Mouse (Mus musculus): ENCODE results near the gene Mbd3. TPM values are rescaled to one million over a fixed set of nuclear protein-coding genes. Genes with fewer than 3 reads are reported as not detected.

Mbd3 gene
- 124 TPM for polyA plus RNA-seq (2017; shearing (Covaris generic))

DNA sequence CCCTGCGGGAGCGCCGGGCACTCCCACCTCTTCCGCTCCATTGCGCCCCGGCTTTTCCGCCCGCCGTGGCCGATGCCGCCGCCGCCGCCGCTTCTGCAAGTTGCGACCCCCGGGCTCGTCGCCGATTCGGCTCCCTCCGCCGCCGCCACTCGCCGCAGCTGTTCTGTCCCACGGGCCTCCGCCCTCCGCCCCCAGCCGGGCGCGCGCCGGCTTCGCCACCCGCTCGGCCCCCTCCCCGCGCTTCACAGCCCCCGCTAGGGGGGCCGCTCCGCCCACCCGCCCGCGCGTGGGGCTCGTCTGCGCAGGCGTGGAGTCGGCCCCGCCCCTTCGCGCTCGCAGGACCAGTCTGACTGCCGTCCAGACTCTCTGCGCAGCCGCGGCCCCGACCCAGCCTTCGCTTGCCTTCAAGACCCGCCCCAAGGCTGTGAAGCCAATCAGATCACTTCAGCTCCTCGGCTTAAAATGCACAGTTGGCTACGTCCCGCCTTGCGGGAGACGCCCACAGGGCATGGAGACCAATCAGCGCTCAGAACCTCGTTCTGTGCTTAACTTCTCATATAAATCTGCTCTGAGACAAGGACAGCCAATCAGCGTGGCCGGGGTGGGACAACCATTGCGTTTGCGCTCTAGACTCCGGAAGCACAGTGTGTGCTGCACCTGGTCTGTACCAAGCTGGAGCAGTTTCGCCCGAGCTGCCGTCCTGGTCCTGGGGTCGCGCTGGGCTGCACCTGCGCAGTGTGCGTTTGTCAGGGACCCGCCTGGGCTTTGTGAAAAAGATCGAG, at the start of gene Mbd3:
Mbd3 (minus strand) TSS at position 360 of the 782 bp plus-strand sequence.

DNA sequence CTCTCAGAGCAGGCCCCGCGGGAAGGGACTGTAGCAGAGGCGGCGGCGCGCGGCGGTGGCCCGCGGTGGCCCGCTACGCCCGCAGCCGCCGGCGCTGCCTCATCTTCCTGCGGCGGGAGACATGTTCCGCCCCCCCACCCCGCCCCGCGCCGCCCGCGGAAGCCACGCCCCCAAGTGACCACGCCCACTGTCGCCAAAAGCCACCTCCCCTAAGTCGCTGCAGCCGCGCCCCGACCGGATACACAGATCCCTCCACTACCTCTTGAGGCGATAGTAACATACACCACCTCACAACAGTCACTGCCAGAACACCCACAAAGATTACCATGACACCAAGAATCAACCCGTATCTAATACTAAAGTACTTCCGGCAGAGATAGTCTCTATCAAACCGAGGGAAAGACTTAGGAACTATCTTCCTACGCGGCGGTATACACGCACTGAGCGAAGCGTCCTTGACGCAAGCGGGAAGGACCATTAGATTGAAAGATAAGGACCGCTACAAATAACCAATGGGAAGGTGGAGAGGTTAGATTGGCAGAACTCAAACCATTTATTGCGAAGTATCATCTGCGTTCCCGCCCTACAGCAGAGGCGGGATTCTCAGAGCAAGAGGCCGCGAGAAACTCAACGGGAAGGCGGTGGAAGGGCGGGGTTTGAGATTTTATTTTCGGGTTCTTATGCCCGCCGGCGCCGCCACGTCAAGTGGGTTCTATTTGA, 34.3 kb upstream of the Mbd3 start, which contains the start of gene Tcf3:
Tcf3 (minus strand) TSS at position 135 of the 720 bp plus-strand sequence.

DNA sequence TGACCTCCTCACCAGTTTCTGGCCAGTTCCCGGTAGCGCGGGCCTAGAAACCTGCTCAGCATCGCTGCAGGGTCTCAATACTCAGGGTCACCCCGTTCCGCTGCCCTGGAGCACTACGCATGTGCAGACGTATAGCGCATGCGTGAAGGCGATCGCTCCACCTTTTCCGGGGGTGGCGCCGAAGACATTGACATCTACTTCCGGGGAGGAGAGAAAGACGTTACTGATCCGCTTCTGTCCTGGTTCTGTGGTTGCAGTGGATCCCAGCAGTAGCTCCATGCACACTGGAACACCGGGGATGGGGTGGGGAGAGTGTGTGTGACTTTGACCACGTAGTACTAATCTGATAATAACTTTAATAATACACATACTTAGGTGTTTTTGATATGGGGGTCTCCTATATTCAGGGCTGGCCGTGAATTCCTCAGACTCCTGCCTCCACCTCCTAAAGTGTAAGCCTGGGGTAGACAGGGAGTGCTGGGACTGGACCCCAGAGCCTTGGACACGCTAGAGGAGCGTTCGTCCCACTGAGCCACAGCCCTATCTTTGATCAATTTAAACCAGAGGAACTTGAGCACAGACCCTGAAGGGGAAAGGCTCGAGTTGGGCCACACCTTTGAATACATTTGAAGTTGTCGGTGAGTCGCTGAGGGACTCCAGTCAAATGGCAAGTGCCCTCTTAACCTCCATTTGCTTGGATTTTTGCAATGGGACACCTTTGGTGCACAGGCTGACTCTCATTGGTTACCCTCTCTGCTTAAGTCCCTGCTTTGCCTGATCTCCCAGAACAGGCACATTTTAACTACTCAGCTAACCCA, 7.5 kb upstream of the Mbd3 start, which contains the start of gene Uqcr11:
Uqcr11 (minus strand) TSS at position 147 of the 818 bp plus-strand sequence.

DNA sequence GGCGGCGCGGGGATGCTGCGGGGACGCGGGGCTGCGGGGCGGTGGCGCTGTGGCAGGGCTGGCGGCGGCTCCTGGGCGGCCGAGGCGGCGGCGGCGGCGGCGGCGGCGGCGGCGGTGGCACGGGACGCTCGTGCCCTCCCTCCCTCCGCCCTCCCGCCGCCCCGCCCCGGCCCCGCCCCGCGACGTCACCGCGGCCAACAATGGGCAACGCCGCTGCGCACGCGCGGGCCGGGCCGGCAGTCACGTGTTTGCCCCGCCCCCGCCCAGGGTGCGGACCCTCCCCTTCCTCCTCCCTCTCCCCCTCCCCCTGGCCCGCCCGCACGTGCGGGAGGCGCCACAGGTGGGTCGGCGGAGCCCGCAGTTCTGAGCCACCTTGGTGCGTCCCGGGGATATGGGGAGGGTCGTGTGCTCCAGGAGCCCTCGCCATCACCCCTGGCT, 11.8 kb downstream of the Mbd3 start, which contains the start of gene Mex3d:
Mex3d (minus strand) TSS at position 138 of the 438 bp plus-strand sequence.

DNA sequence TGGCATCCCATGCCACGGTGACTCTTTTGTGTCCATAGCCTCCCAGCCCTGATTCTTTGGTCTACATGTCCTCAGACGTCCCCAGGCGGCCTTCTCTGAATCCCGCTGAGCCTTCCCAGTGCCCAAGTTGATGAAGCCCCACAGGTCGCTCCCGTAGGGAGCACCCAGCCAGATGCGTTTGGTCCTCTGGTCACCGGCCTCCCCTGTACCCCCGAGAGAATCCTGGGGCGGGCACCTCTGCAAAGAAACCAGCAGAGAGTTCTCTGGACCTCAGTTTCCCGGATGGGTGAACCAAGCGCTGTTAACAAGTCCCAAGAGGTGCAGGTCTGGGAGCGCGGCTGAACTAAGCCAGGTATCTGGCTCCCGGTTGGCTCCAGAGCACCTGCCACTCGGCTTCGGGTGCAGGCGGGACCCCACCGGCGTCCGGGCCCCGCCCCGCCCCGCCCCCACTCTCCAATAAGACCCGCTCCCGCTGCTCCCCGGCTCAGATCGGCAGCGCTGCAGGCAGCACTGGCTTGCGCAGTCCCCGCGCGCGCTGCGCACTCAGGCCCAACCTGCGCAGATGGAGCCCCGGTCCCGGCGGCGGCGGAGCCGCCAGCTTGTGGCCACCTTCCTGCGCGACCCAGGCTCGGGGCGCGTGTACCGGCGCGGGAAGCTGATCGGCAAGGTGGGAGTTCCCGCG, 43.2 kb downstream of the Mbd3 start, which contains the start of gene Plk5:
Plk5 (plus strand) TSS at position 459 of the 682 bp plus-strand sequence.

DNA sequence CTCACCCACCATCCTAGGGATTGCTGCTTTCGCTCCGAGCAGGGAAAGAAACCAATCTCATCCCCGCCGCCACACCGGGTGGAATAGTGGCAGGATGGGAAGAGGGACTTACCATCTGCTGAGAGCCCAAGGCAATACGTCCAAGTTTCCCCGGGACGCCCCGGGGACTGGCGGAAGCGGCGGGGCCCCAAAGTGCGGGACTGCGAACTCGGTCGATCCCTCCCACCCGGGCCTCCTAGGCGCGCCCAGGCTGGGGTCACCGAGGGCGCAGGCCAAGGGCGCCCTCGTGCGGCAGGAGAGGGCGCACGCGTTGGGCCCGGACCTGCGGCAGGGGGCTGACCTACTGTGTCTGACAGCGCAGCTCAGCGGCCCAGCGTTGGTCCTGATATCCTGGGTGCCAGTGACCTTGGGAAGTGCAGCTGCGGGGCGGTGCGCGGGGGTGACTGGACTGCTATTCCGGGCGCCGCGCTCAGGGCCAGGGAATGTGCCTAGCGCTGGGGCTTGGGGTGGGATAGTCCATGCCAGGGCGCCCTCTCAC, 51.0 kb downstream of the Mbd3 start, which contains the start of gene Adamtsl5:
Adamtsl5 (minus strand) TSS at position 169 of the 538 bp plus-strand sequence.

Other genes starting within 250 kb of the Mbd3 start
- 325 TPM for gene Cirbp, start 233.6 kb downstream of the Mbd3 start, polyA plus RNA-seq (2017; shearing (Covaris generic))
- 19.5 TPM for gene 1600002K03Rik, start 226.6 kb downstream of the Mbd3 start, polyA plus RNA-seq (2017; shearing (Covaris generic))
- 0.32 TPM for gene Efna2, start 220.1 kb downstream of the Mbd3 start, polyA plus RNA-seq (2017; shearing (Covaris generic))
- gene Mum1, start 173.1 kb downstream of the Mbd3 start, polyA plus RNA-seq (2017; shearing (Covaris generic)) = 106 TPM
- gene Ndufs7, start 150.4 kb downstream of the Mbd3 start, polyA plus RNA-seq (2017; shearing (Covaris generic)) = 171 TPM
- not detected for gene Gamt, start 138.5 kb downstream of the Mbd3 start, polyA plus RNA-seq (2017; shearing (Covaris generic))
- 91.1 TPM for gene Dazap1, start 138.1 kb downstream of the Mbd3 start, polyA plus RNA-seq (2017; shearing (Covaris generic))
- 1,047 TPM for gene Rps15, start 107.1 kb downstream of the Mbd3 start, polyA plus RNA-seq (2017; shearing (Covaris generic))
- 0.06 TPM for gene Apc2, start 103.6 kb downstream of the Mbd3 start, polyA plus RNA-seq (2017; shearing (Covaris generic))
- gene 2310011J03Rik, start 79.0 kb downstream of the Mbd3 start, polyA plus RNA-seq (2017; shearing (Covaris generic)) = 30.5 TPM
- 8.1 TPM for gene Pcsk4, start 70.1 kb downstream of the Mbd3 start, polyA plus RNA-seq (2017; shearing (Covaris generic))
- not detected for gene Reep6, start 69.6 kb downstream of the Mbd3 start, polyA plus RNA-seq (2017; shearing (Covaris generic))
- not detected for gene Adamtsl5, start 51.1 kb downstream of the Mbd3 start, polyA plus RNA-seq (2017; shearing (Covaris generic))
- gene Plk5, start 43.1 kb downstream of the Mbd3 start, polyA plus RNA-seq (2017; shearing (Covaris generic)) = not detected
- gene Mex3d, start 11.9 kb downstream of the Mbd3 start, polyA plus RNA-seq (2017; shearing (Covaris generic)) = 10.9 TPM
- gene Uqcr11, start 7.3 kb upstream of the Mbd3 start, polyA plus RNA-seq (2017; shearing (Covaris generic)) = 65.7 TPM
- gene Tcf3, start 34.1 kb upstream of the Mbd3 start, polyA plus RNA-seq (2017; shearing (Covaris generic)) = 94.0 TPM
- not detected for gene Onecut3, start 95.3 kb upstream of the Mbd3 start, polyA plus RNA-seq (2017; shearing (Covaris generic))
- gene Atp8b3, start 139.6 kb upstream of the Mbd3 start, polyA plus RNA-seq (2017; shearing (Covaris generic)) = not detected
- gene Rexo1, start 162.0 kb upstream of the Mbd3 start, polyA plus RNA-seq (2017; shearing (Covaris generic)) = 83.0 TPM
- 17.2 TPM for gene Klf16, start 177.8 kb upstream of the Mbd3 start, polyA plus RNA-seq (2017; shearing (Covaris generic))
- gene Abhd17a, start 190.8 kb upstream of the Mbd3 start, polyA plus RNA-seq (2017; shearing (Covaris generic)) = 93.3 TPM
- gene Scamp4, start 203.3 kb upstream of the Mbd3 start, polyA plus RNA-seq (2017; shearing (Covaris generic)) = 102 TPM
- gene Adat3, start 203.3 kb upstream of the Mbd3 start, polyA plus RNA-seq (2017; shearing (Covaris generic)) = 6.9 TPM
- 8.5 TPM for gene Gm49322, start 206.5 kb upstream of the Mbd3 start, polyA plus RNA-seq (2017; shearing (Covaris generic))
- 353 TPM for gene Csnk1g2, start 223.3 kb upstream of the Mbd3 start, polyA plus RNA-seq (2017; shearing (Covaris generic))